Mouse (Mus musculus) midbrain, embryonic 10.5 days (tissue): ENCODE data around the gene Ceacam19. TPM values are rescaled to one million over a fixed set of nuclear protein-coding genes. Genes with fewer than 3 reads are reported as not detected.

Source experiments
- polyA plus RNA-seq: library from polyadenylated mRNA; unstranded; fragments of >200 nt; fragmentation: Nextera tagmentation; extraction: Ambion mirVana; gene quantifications from 2 replicates; pipeline ENCODE4 v1.2.1, GENCODE M21; 2016

Gene Ceacam19
- polyA plus RNA-seq, 1 experiment from 2014 or later = not detected

Other genes starting within 250 kb of the Ceacam19 start
- gene Clptm1, start 222.9 kb downstream of the Ceacam19 start, polyA plus RNA-seq = 82.3 and 88.4 TPM in 2 replicates
- 0.22 and 0.26 TPM in 2 replicates for gene Apoc2, start 210.0 kb downstream of the Ceacam19 start, polyA plus RNA-seq
- not detected in 2 replicates for gene Gm44805, start 206.5 kb downstream of the Ceacam19 start, polyA plus RNA-seq
- gene Apoc4, start 206.5 kb downstream of the Ceacam19 start, polyA plus RNA-seq = not detected in 2 replicates
- gene Apoc1, start 195.3 kb downstream of the Ceacam19 start, polyA plus RNA-seq = 1.7 and 1.9 TPM in 2 replicates
- 166 and 199 TPM in 2 replicates for gene Apoe, start 188.8 kb downstream of the Ceacam19 start, polyA plus RNA-seq
- gene Tomm40, start 172.5 kb downstream of the Ceacam19 start, polyA plus RNA-seq = 189 and 210 TPM in 2 replicates
- gene Nectin2, start 137.5 kb downstream of the Ceacam19 start, polyA plus RNA-seq = 76.4 and 88.7 TPM in 2 replicates
- gene Bcam, start 116.9 kb downstream of the Ceacam19 start, polyA plus RNA-seq = 25.3 and 32.2 TPM in 2 replicates
- 0.62 and 0.70 TPM in 2 replicates for gene Cblc, start 91.2 kb downstream of the Ceacam19 start, polyA plus RNA-seq
- 1.1 and 1.8 TPM in 2 replicates for gene Bcl3, start 65.2 kb downstream of the Ceacam19 start, polyA plus RNA-seq
- gene Gm19345, start 36.0 kb downstream of the Ceacam19 start, polyA plus RNA-seq = 0.14 TPM in 1 of 2 replicates, not detected in the other
- not detected in 2 replicates for gene Ceacam16, start 26.7 kb downstream of the Ceacam19 start, polyA plus RNA-seq
- gene Pvr, start 33.2 kb upstream of the Ceacam19 start, polyA plus RNA-seq = 7.4 and 7.5 TPM in 2 replicates
- 0.54 TPM in 1 of 2 replicates, not detected in the other for gene Igsf23, start 62.8 kb upstream of the Ceacam19 start, polyA plus RNA-seq
- gene Ceacam20, start 77.4 kb upstream of the Ceacam19 start, polyA plus RNA-seq = not detected in 2 replicates
- gene Nlrp9b, start 103.5 kb upstream of the Ceacam19 start, polyA plus RNA-seq = not detected in 2 replicates
- not detected in 2 replicates for gene Vmn1r91, start 211.7 kb upstream of the Ceacam19 start, polyA plus RNA-seq
- gene Gm16442, start 234.6 kb upstream of the Ceacam19 start, polyA plus RNA-seq = not detected in 2 replicates